Mouse (Mus musculus) adrenal gland, postnatal 25 days (tissue): Measurements from ENCODE around the gene Ptchd3. TPM values are rescaled to one million over a fixed set of nuclear protein-coding genes. Genes with fewer than 3 reads are reported as not detected.

ENCODE experiments used
- DNase-seq: peaks from one replicate; pipeline ENCODE4 v3.0.0; 2021; ENCODE audit warnings: mixed read lengths
- long read RNA-seq: library from polyadenylated mRNA; stranded (forward); transcript quantifications from one replicate; pipeline ENCODE4 v2.0.0, GENCODE M21; 2021
- total RNA-seq: library from RNA; stranded (reverse); gene quantifications from 2 replicates; pipeline ENCODE4 v1.2.3, GENCODE M21; 2021

Ptchd3 gene
- not detected in 2 replicates for total RNA-seq
- long read RNA-seq, result 0 reads

DNA sequence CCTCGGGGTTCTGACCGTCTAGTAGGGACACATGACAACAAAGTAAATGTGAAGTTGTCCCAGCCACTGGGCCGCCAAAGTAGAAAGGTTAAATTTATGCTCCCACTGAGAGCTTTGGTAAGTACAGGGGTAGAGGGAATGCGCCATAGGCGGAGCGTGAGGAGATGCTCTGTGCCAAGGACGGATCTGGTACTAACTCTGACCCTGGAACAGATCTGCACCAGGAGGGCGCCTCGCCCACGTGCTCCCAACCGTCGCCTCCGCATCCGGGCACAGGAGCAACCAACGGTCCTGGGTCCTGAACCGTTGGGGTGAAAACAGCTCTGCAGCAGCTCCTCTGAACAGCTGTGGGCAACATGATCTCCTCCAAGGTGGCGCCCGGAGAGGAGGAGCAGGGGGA, at the start of gene Ptchd3:
Gene Ptchd3 (plus strand): TSS at position 301 of the 400 bp plus-strand sequence.
- no peak for DNase-seq

GRCm38 (mm10) chr11:121781831-121782230, 48.2 kb upstream of the Ptchd3 start:
- no peak for DNase-seq

- no peak for DNase-seq
These were observed 42.6 kb upstream of the Ptchd3 start for GRCm38 (mm10) chr11:121787456-121787855.

DNA sequence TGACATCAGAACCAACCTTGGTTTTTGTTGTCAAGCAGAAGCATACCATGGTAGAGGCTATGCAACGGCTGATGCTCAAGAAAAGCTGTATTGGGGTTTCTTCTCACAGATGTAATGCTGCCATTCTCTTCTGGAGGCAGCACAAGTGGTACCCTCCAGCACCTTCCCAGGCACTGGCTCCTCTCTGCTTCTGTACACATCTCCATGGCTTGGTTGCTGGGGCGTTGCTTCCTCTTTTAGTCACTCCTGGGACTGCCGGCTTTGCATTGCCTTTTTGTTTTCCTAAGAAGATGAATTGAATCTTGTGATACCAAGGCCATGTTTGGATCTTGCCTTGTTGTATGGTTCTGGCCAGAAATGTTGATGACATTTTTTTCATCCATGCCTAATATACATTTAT, 40.5 kb upstream of the Ptchd3 start:
- no peak for DNase-seq

- DNase-seq, result peak; percentile 39
These were observed 39.4 kb upstream of the Ptchd3 start for GRCm38 (mm10) chr11:121790671-121791094.

- no peak for DNase-seq
These were observed 38.6 kb upstream of the Ptchd3 start for GRCm38 (mm10) chr11:121791446-121791845.

- no peak for DNase-seq
These were observed 38.1 kb upstream of the Ptchd3 start for GRCm38 (mm10) chr11:121791991-121792390.

- no peak for DNase-seq
These were observed 36.5 kb upstream of the Ptchd3 start for GRCm38 (mm10) chr11:121793530-121793929.

GRCm38 (mm10) chr11:121794186-121794585, 35.9 kb upstream of the Ptchd3 start:
- no peak for DNase-seq

GRCm38 (mm10) chr11:121794591-121795199, 35.4 kb upstream of the Ptchd3 start:
- DNase-seq, result no peak

DNA sequence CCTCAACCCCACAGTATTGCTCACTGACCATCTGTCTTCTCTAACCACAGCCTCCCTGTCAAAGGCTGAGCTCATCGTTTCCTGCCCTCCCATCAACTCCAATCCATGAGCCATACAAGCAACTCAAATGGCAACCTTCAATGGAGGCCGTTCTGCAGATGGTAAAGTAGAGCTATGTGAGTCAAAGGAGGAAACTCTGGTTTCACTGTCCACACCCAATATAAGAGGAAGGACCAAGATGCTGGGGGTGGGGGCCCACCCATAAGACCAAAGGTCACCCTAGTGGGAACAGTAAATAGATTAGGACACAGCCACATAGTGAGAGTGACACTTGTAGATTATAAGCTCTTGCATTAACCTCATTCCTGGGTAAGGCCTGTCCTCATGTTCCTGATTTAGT, 34.1 kb upstream of the Ptchd3 start:
- DNase-seq, result no peak

DNA sequence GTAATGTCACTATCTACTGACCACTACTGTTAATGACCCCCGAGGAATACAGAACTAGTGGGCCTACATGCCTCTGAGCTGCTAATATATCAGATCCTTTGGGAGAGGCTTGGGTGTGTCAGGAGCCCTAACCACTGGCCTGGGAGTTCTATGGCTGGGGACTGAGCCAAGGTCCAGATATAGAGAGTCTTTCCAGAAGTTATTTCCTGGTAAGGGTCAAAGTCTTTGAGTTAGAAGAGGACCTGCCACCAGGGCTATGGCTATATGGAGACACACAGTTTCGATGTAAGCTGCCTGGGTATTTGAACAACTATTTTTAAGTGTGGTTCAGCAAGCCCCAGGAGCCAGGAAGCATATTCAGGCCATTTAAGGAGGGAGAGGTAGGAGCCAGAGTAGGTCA, 31.5 kb upstream of the Ptchd3 start:
- no peak for DNase-seq

DNA sequence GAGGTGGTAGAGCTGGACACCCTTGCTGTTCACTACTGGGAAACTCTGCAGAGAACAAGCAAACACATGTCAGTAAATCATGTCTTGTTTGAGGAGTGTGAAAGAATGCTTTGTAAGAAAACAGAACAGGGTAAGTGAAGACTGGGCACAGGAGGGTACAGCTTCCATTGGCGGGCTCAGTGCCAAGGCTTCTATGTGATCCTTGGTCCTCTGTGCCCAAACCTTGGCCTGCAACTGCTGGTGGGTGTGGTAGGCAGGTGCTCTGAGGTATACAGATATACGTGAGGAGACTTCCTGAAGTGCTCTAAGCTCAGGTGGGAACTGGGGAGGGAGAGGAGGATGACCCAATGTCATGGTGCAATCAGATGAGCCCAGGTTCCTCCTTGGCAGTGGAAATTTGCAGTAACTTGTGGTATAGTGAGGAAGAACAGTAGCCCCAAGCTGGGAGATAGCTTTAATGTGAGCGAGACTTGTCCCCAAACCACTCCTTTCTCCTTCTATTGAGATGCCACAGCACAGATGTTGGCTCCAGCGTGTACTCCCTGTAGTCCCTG, 30.2 kb upstream of the Ptchd3 start:
- DNase-seq, result no peak

- no peak for DNase-seq
These were observed 27.3 kb upstream of the Ptchd3 start for GRCm38 (mm10) chr11:121802743-121803142.

DNA sequence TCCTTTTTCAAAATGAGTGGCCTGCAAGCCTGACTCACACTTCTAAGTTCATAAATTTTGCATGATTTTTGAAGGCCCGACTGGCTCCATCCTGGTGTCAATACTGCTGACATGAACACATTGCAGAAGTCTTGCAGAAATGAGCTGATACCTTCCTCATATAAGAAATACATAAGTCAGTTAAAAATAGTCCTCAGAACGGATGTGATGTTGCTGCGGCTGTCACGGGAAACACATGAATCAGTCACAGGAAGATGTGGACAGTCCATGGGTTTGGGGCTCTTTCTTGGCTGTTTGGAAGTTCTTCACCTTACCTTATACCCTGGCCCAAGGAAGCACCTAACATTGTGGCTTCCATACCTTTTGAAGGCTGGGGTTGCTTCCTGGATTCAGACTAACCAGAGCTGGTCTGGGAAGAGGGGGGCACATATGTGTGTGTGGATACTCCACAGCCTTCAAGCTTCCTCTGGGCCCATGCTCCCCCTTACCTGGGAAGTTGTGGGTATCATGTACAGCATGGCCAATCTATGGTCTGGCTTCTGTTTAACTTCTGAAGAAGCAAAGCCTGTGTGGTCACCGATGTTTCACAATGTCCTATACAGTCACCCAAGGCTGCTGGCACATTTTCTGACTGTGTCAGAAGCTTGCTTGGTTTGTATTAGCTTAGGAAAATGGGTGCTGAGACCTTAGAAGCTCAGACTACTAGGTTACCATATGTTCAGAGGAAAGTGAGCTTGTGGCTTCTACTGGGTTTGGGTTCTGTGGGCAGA, 25.6 kb upstream of the Ptchd3 start:
- peak; percentile 20 for DNase-seq

- DNase-seq, result peak; percentile 81
These were observed 21.7 kb upstream of the Ptchd3 start for GRCm38 (mm10) chr11:121808204-121808852.

- no peak for DNase-seq
These were observed 21.2 kb upstream of the Ptchd3 start for GRCm38 (mm10) chr11:121808866-121809265.

- DNase-seq, result no peak
These were observed 15.9 kb downstream of the Ptchd3 start for GRCm38 (mm10) chr11:121845923-121846322.

DNA sequence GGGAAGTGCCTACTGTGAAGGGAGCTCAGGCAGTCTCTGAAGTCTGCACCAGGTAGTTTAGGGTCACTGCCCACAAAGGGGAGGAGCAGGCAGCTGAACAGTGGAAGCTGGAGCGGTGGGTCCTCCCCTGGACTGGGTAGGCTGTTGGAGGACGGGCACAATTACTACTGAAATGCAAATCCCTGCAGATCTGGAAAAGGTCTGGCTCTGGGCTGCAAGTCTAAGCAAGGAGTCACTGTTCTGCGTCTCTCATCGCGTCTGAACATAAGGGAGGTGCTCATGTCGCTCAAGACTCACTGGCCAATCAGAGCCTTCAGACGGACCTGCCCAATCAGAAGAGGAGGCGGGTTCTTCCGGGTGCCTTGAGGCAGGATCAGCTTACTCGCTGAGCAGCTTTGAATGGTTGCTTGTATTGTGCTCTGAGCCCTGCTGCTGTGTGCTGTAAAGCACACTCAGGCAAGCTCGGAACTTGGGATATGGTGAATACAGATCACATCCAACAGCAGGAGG, 17.8 kb downstream of the Ptchd3 start:
- DNase-seq, result peak; percentile 67
